In genomic region chr3:51416364-51417134, GRCm38 (mm10) we compare ENCODE assay signal across 8 mouse cellular contexts. TPM values are rescaled to one million over a fixed set of nuclear protein-coding genes. Genes with fewer than 3 reads are reported as not detected.
DNase-seq lines count a peak whose midpoint lies in the region; ATAC-seq and TF ChIP-seq lines count a peak whose summit lies in the region.

No protein-coding gene starts in this region.

- TF ChIP-seq CTCF in embryonic fibroblast, embryonic 13.5 days (IDR thresholded peaks at IDR 0.05; ENCODE audit: borderline replicate concordance, insufficient read depth, low read length): no peak

- no peaks in the 10 kb centered on the region for H3K36me3 ChIP-seq in heart, embryonic 11.5 days (ENCODE audit: control insufficient read depth, insufficient read depth, low read length)
- no peaks in the 10 kb centered on the region for H3K36me3 ChIP-seq in kidney, embryonic 16.5 days (ENCODE audit: insufficient read depth, low read length)
- no peaks in the 10 kb centered on the region for H3K36me3 ChIP-seq in neural tube, embryonic 13.5 days

- H3K27ac ChIP-seq in embryonic fibroblast, embryonic 13.5 days (ENCODE audit: insufficient read depth, low read length): peak overlapping the region; percentile 79
- H3K27ac ChIP-seq in heart, embryonic 11.5 days (ENCODE audit: low read depth, low read length): peak overlapping the region; percentile 96
- H3K27ac ChIP-seq in kidney, embryonic 16.5 days (ENCODE audit: low read length): peak overlapping the region; percentile 94
- peak overlapping the region; percentile 93 for H3K27ac ChIP-seq in neural tube, embryonic 13.5 days (replicated peaks)

- peaks cover 8% of the 10 kb centered on the region; the same call in 1 of the 2 replicates for H3K4me1 ChIP-seq in embryonic fibroblast, embryonic 13.5 days (ENCODE audit: control insufficient read depth, insufficient read depth, low read length)
- H3K4me1 ChIP-seq in heart, embryonic 11.5 days (ENCODE audit: control insufficient read depth, insufficient read depth, low read length): peaks cover 14% of the 10 kb centered on the region; the same call in 1 of the 2 replicates
- peaks cover 32% of the 10 kb centered on the region for H3K4me1 ChIP-seq in kidney, embryonic 16.5 days (ENCODE audit: insufficient read depth, low read length)
- peaks cover 37% of the 10 kb centered on the region for H3K4me1 ChIP-seq in neural tube, embryonic 13.5 days (replicated peaks)

- H3K4me3 ChIP-seq in embryonic fibroblast, embryonic 13.5 days (ENCODE audit: insufficient read depth, low read length): peak overlapping the region; percentile 99
- peak overlapping the region; percentile 68 for H3K4me3 ChIP-seq in heart, embryonic 11.5 days (ENCODE audit: low read depth, low read length)
- H3K4me3 ChIP-seq in kidney, embryonic 16.5 days (ENCODE audit: low read length): peak overlapping the region; percentile 98
- peak overlapping the region; percentile 99 for H3K4me3 ChIP-seq in neural tube, embryonic 13.5 days

- no peaks in the 10 kb centered on the region for H3K27me3 ChIP-seq in heart, embryonic 11.5 days (ENCODE audit: control insufficient read depth, insufficient read depth, low read length)
- H3K27me3 ChIP-seq in kidney, embryonic 16.5 days (ENCODE audit: insufficient read depth, low read length): no peaks in the 10 kb centered on the region
- H3K27me3 ChIP-seq in neural tube, embryonic 13.5 days: no peaks in the 10 kb centered on the region

- peak; percentile 50; the same call in 1 of the 2 replicates for ATAC-seq in heart, embryonic 11.5 days (replicated peaks; ENCODE audit: insufficient number of reproducible peaks, low FRiP score, low TSS enrichment)
- ATAC-seq in kidney, embryonic 16.5 days (ENCODE audit: low FRiP score, low TSS enrichment): peak; percentile 66
- peak; percentile 71 for ATAC-seq in neural tube, embryonic 13.5 days (ENCODE audit: low read depth)

- 0 out of 2 replicates have a peak, but pooled peaks have one; percentile 40 for TF ChIP-seq POLR2A in embryonic fibroblast, embryonic 13.5 days (IDR thresholded peaks at IDR 0.05; ENCODE audit: low read depth, low read length)

- peak; percentile 28 for DNase-seq in CD8-positive naive resting alpha-beta T cell, adult 2 months (ENCODE audit: low read depth in 2 of 2, low spot score in 2 of 2)
- DNase-seq in adrenal gland, postnatal 14 days: peak; percentile 76
- DNase-seq in lung, adult 18-20 months: peak; percentile 35 to 44
- peak; percentile 68 for DNase-seq in thymus, postnatal 14 days

- peak overlapping the region; percentile 92 for H3K9ac ChIP-seq in heart, embryonic 11.5 days (ENCODE audit: low read depth, low read length)
- H3K9ac ChIP-seq in kidney, embryonic 16.5 days (replicated peaks; ENCODE audit: low read length): peak overlapping the region; percentile 97
- peak overlapping the region; percentile 96 for H3K9ac ChIP-seq in neural tube, embryonic 13.5 days

- H3K4me2 ChIP-seq in heart, embryonic 11.5 days: peak overlapping the region; percentile 82
- peak overlapping the region; percentile 82 for H3K4me2 ChIP-seq in kidney, embryonic 16.5 days (replicated peaks; ENCODE audit: low read depth, low read length)
- peak overlapping the region; percentile 91 for H3K4me2 ChIP-seq in neural tube, embryonic 13.5 days

- under 1% methylated on average over 60 of the region's 68 CpGs for WGBS in heart, embryonic 11.5 days (ENCODE audit: insufficient replicate concordance)
- under 1% methylated on average over 56 of the region's 68 CpGs for WGBS in kidney, embryonic 16.5 days
- under 1% methylated on average over 67 of the region's 68 CpGs for WGBS in neural tube, embryonic 13.5 days

- no peaks in the 10 kb centered on the region for H3K9me3 ChIP-seq in heart, embryonic 11.5 days (replicated peaks; ENCODE audit: control insufficient read depth, low read length)
- no peaks in the 10 kb centered on the region for H3K9me3 ChIP-seq in kidney, embryonic 16.5 days (ENCODE audit: low read length)
- H3K9me3 ChIP-seq in neural tube, embryonic 13.5 days: no peaks in the 10 kb centered on the region

RNA-seq across cellular contexts. Expression of gene Naa15, which starts 1.6 kb away (rescaled TPM):
- total RNA-seq in adrenal gland, postnatal 14 days (2021): 47.8 and 50.1 TPM in 2 replicates
- 86.3 and 105 TPM in 2 replicates for polyA plus RNA-seq in embryonic fibroblast, embryonic 13.5 days (2011; ENCODE audit: insufficient read length, low read depth, missing spikeins)
- 37.8 and 39.6 TPM in 2 replicates for polyA plus RNA-seq in heart, embryonic 11.5 days (2014; fragmentation: Nextera tagmentation; extraction: Ambion mirVana)
- 37.7 and 40.9 TPM in 2 replicates for polyA plus RNA-seq in kidney, embryonic 16.5 days (2015; fragmentation: Nextera tagmentation; extraction: Ambion mirVana)
- 49.8 and 54.2 TPM in 2 replicates for polyA plus RNA-seq in neural tube, embryonic 13.5 days (2015; fragmentation: Nextera tagmentation; extraction: Ambion mirVana)

RNA-seq across cellular contexts. Expression of gene Ndufc1, which starts 7.8 kb away (rescaled TPM):
- 888 and 904 TPM in 2 replicates for total RNA-seq in adrenal gland, postnatal 14 days (2021)
- 205 and 215 TPM in 2 replicates for polyA plus RNA-seq in embryonic fibroblast, embryonic 13.5 days (2011; ENCODE audit: insufficient read length, low read depth, missing spikeins)
- polyA plus RNA-seq in heart, embryonic 11.5 days (2014; fragmentation: Nextera tagmentation; extraction: Ambion mirVana): 1,265 and 1,267 TPM in 2 replicates
- 672 and 707 TPM in 2 replicates for polyA plus RNA-seq in kidney, embryonic 16.5 days (2015; fragmentation: Nextera tagmentation; extraction: Ambion mirVana)
- polyA plus RNA-seq in neural tube, embryonic 13.5 days (2015; fragmentation: Nextera tagmentation; extraction: Ambion mirVana): 833 and 860 TPM in 2 replicates

RNA-seq across cellular contexts. Expression of gene Mgarp, which starts 20.0 kb away (rescaled TPM):
- 308 and 324 TPM in 2 replicates for total RNA-seq in adrenal gland, postnatal 14 days (2021)
- 0.70 and 1.1 TPM in 2 replicates for polyA plus RNA-seq in embryonic fibroblast, embryonic 13.5 days (2011; ENCODE audit: insufficient read length, low read depth, missing spikeins)
- polyA plus RNA-seq in heart, embryonic 11.5 days (2014; fragmentation: Nextera tagmentation; extraction: Ambion mirVana): 14.2 and 15.4 TPM in 2 replicates
- 7.3 and 10.5 TPM in 2 replicates for polyA plus RNA-seq in kidney, embryonic 16.5 days (2015; fragmentation: Nextera tagmentation; extraction: Ambion mirVana)
- polyA plus RNA-seq in neural tube, embryonic 13.5 days (2015; fragmentation: Nextera tagmentation; extraction: Ambion mirVana): 0.28 and 1.7 TPM in 2 replicates

Comparison
In these comparisons a context has a peak if more than half of its experiments do, and no peak if none do; other contexts are left out.
1. Peak in every context shown above with its lines: DNase-seq, ATAC-seq, H3K4me3 ChIP-seq and H3K27ac ChIP-seq.